Mouse (Mus musculus) ES-Bruce4 (cell line): ENCODE results near the gene Dscaml1.

ENCODE experiments used
- CTCF ChIP-seq: IDR thresholded peaks from one replicate; pipeline ENCODE4 v1.8.1; 2011; ENCODE audit warnings: low read depth, low read length
- EP300 ChIP-seq: IDR thresholded peaks from 2 replicates; pipeline ENCODE4 v1.6.1; 2011; ENCODE audit warnings: low read depth, low read length; ENCODE audit not compliant: insufficient read depth
- POLR2A ChIP-seq: IDR thresholded peaks from one replicate; pipeline ENCODE4 v1.8.1; 2011; ENCODE audit warnings: low read length; ENCODE audit not compliant: insufficient read depth

- TF ChIP-seq POLR2A (no peak), EP300 (no peak), CTCF (no peak)
Observed at GRCm38 (mm10) chr9:45486665-45487074, 60.2 kb downstream of the Dscaml1 start.
